Mouse (Mus musculus) brain, embryonic 14.5 days (tissue): ENCODE data around the gene Timmdc1.

ENCODE experiments used
- CTCF ChIP-seq: fragments of 200-500 bp; IDR thresholded peaks from 2 replicates; pipeline ENCODE4 v1.5.1; 2012; ENCODE audit warnings: inconsistent platforms, mild to moderate bottlenecking, moderate library complexity, borderline replicate concordance; ENCODE audit not compliant: insufficient read depth, insufficient read length; ENCODE audit errors: extremely low read depth
- POLR2A ChIP-seq: fragments of 200-500 bp; IDR thresholded peaks from 2 replicates; pipeline ENCODE4 v1.6.1; 2012; ENCODE audit warnings: mild to moderate bottlenecking, inconsistent platforms, borderline replicate concordance; ENCODE audit not compliant: poor library complexity, insufficient read depth, insufficient read length, severe bottlenecking; ENCODE audit errors: extremely low read depth

DNA sequence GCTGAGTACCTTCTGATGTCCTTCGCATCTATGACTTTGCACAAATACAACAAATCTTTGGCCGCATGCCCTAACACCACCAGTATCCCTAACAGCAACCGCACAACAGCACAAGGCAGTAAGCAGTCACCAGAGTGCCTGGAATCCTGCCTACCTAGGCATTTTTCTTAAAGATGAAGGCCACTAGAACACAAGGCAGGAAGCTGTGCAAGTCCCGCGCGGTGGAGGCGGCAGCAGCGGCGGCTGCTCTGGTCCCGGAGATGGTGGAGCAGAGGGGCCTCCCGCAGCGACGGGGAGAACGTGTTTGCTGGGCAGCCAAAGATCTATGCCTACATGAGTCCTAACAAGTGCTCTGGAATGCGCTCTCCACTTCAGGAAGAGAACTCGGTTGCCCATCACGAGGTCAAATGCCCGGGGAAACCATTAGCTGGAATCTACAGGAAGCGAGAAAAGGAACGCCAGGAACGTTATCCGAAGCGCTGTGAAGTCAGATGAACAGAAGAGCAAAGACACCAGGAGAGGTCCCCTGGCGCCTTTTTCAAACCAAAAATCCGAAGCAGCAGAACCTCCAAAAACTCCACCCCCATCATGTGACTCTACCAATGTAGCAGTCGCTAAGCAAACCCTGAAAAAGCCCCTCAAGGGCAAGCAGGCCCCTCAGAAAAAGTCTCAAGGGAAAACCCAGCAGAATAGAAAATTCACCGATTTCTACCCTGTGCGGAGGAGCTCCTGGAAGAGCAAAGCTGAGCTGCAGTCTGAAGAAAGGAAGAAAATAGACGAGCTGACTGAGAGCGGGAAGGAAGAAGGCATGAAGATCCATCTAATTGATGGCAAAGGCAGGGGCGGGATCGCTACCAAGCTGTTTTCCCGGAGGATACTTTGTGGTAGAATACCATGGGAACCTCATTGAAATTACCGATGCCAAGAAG lies 45.9 kb downstream of the Timmdc1 start:
- TF ChIP-seq CTCF (no peak), POLR2A (no peak)
